Mouse (Mus musculus) limb, embryonic 11.5 days (tissue): Measurements from ENCODE around the gene Zfp982. TPM values are rescaled to one million over a fixed set of nuclear protein-coding genes. Genes with fewer than 3 reads are reported as not detected.
"Not testable (repeated sequence)": the region's sequence is repeated elsewhere in the genome, so short reads cannot be mapped to it uniquely, and the experiment has no call there.

Source experiments
- ATAC-seq: fragments of 200-750 bp; cut with Nextera tagmentation; 2 replicates; pipeline ENCODE4 v1.8.0; 2017; ENCODE audit warnings: low read depth; ENCODE audit not compliant: insufficient number of reproducible peaks, low FRiP score, low TSS enrichment
- DNase-seq: peaks from one replicate; pipeline ENCODE4 v3.0.0-alpha.2; 2015; ENCODE audit warnings: low spot score
- H3K27ac ChIP-seq: fragments of 300-500 bp; sonication (generic); replicated peaks from 2 replicates; pipeline ENCODE4 v1.5.1; 2014; ENCODE audit warnings: low read depth, mild to moderate bottlenecking, low read length
- H3K27me3 ChIP-seq: fragments of 300-500 bp; sonication (generic); 2 replicates; pipeline ENCODE4 v1.6.1; 2014; ENCODE audit warnings: mild to moderate bottlenecking, low read length, mixed read lengths; ENCODE audit not compliant: control insufficient read depth, insufficient read depth
- H3K36me3 ChIP-seq: fragments of 300-500 bp; sonication (generic); 2 replicates; pipeline ENCODE4 v1.6.1; 2014; ENCODE audit warnings: mild to moderate bottlenecking, low read length, moderate library complexity, mixed read lengths; ENCODE audit not compliant: control insufficient read depth, insufficient read depth
- H3K4me1 ChIP-seq: fragments of 300-500 bp; sonication (generic); 2 replicates; pipeline ENCODE4 v1.6.1; 2014; ENCODE audit warnings: low read length, mixed read lengths; ENCODE audit not compliant: control insufficient read depth, insufficient read depth
- H3K4me2 ChIP-seq: fragments of 300-500 bp; sonication (generic); 2 replicates; pipeline ENCODE4 v1.6.1; 2014; ENCODE audit warnings: low read depth, mild to moderate bottlenecking, moderate library complexity; ENCODE audit not compliant: severe bottlenecking
- H3K4me3 ChIP-seq: fragments of 300-500 bp; sonication (generic); 2 replicates; pipeline ENCODE4 v1.5.1; 2014; ENCODE audit warnings: low read depth, low read length
- H3K9ac ChIP-seq: fragments of 300-500 bp; sonication (generic); 2 replicates; pipeline ENCODE4 v1.6.1; 2014; ENCODE audit warnings: mild to moderate bottlenecking, low read length
- H3K9me3 ChIP-seq: fragments of 300-500 bp; sonication (generic); 2 replicates; pipeline ENCODE4 v1.6.1; 2016; ENCODE audit warnings: low read length; ENCODE audit not compliant: control insufficient read depth
- WGBS: fragments of 180-500 bp; shearing (Covaris S2); extraction: QIAGEN DNeasy Blood & Tissue Kit; methylation state at CpG from one replicate; pipeline ENCODE4 v1.1.7; 2014; 5-methylcytosine and 5-hydroxymethylcytosine counted together
- polyA plus RNA-seq: library from polyadenylated mRNA; unstranded; fragments of >200 nt; fragmentation: Nextera tagmentation; extraction: Ambion mirVana; gene quantifications from 2 replicates; pipeline ENCODE4 v1.2.1, GENCODE M21; 2014

The Zfp982 gene
- 8.2 and 13.3 TPM in 2 replicates for polyA plus RNA-seq

- not testable (repeated sequence) for H3K27ac ChIP-seq, H3K36me3 ChIP-seq, H3K4me1 ChIP-seq, H3K4me3 ChIP-seq, ATAC-seq, H3K27me3 ChIP-seq, H3K9me3 ChIP-seq, H3K4me2 ChIP-seq, H3K9ac ChIP-seq, DNase-seq
- WGBS: 87% methylated on average over 7 of the region's 7 CpGs
These were observed at the start of gene Zfp982 for GRCm38 (mm10) chr4:147492117-147492516. Zfp982 (plus strand) TSS chr4:147492417.

- not testable (repeated sequence) for H3K27me3 ChIP-seq, H3K27ac ChIP-seq, H3K36me3 ChIP-seq, H3K9me3 ChIP-seq, H3K4me1 ChIP-seq
- ATAC-seq (peak; percentile 99), DNase-seq (peak; percentile 86)
- Histone ChIP-seq H3K4me2 (peak overlapping the region; percentile 76), H3K9ac (peak overlapping the region; percentile 93), H3K4me3 (peak overlapping the region; percentile 41)
- 8% methylated on average over 52 of the region's 52 CpGs for WGBS
These were observed 49.3 kb upstream of the Zfp982 start for GRCm38 (mm10) chr4:147442649-147443553.

DNA sequence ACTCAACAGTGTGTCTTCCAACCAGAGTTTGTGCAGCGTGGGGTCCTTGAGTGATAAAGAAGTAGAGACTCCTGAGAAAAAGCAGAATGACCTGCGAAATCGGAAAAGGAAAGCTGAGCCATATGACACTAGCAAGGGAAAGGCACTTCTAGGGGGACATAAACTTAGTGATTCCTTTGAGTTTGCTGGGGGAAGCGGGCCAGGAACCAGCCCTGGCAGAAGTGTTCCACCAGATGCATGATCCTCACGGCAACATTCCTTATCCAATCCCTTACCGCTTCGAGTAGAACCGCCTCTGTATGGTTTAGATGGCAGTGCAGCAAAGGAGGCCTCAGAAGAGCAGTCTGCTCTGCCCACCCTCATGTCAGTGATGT is 48.7 kb upstream of the Zfp982 start:
- DNase-seq, H3K4me1 ChIP-seq, H3K27me3 ChIP-seq, H3K27ac ChIP-seq, H3K9me3 ChIP-seq, ATAC-seq, H3K36me3 ChIP-seq: not testable (repeated sequence)
- Histone ChIP-seq H3K9ac (peak overlapping the region; percentile 93), H3K4me3 (peak overlapping the region; percentile 41), H3K4me2 (peak overlapping the region; percentile 76)
- 38% methylated on average over 8 of the region's 8 CpGs for WGBS

GRCm38 (mm10) chr4:147445371-147445770 is 46.8 kb upstream of the Zfp982 start:
- not testable (repeated sequence) for H3K9me3 ChIP-seq, H3K9ac ChIP-seq, H3K27ac ChIP-seq, H3K4me1 ChIP-seq, H3K27me3 ChIP-seq, H3K36me3 ChIP-seq, ATAC-seq, H3K4me2 ChIP-seq, H3K4me3 ChIP-seq, DNase-seq

DNA sequence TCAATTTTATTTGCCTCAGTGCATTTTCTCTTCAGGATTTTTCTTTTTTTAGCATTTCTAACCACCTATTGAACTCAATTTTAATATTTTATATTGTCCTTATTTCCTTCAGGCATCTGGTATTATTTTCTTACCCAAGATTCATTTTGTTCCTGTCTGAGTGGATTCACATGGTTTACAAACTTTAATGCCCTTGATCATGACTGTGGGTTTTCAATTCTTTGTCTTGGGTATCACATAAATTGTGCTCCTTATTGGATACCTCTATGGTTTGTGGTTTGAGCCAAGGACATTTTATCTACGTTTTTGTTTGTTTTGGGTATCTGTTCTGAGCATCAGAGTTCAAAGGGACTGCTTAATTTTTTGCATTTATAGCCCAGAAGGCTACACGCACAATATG is 43.9 kb upstream of the Zfp982 start:
- no peak overlapping the region for H3K9ac ChIP-seq
- H3K9me3 ChIP-seq: no peaks in the 10 kb centered on the region; the same call in 1 of the 2 replicates
- no peak for DNase-seq
- H3K4me3 ChIP-seq: no peak overlapping the region
- no peaks in the 10 kb centered on the region for H3K36me3 ChIP-seq
- no peak overlapping the region for H3K4me2 ChIP-seq
- H3K27ac ChIP-seq: no peak overlapping the region
- H3K27me3 ChIP-seq: no peaks in the 10 kb centered on the region
- no peak for ATAC-seq
- no peaks in the 10 kb centered on the region for H3K4me1 ChIP-seq
- WGBS: 80% methylated on average over 2 of the region's 2 CpGs

- ATAC-seq: no peak
- H3K9me3 ChIP-seq: no peaks in the 10 kb centered on the region; the same call in 1 of the 2 replicates
- no peaks in the 10 kb centered on the region for H3K4me1 ChIP-seq
- peak overlapping the region; percentile 49 for H3K9ac ChIP-seq
- WGBS: 36% methylated on average over 13 of the region's 13 CpGs
- H3K36me3 ChIP-seq: no peaks in the 10 kb centered on the region
- no peaks in the 10 kb centered on the region for H3K27me3 ChIP-seq
- H3K4me3 ChIP-seq: peak overlapping the region; percentile 14
- no peak overlapping the region for H3K27ac ChIP-seq
- DNase-seq: peak; percentile 58
- H3K4me2 ChIP-seq: peak overlapping the region; percentile 33
These were observed 43.1 kb upstream of the Zfp982 start for GRCm38 (mm10) chr4:147449099-147449581.

- H3K9ac ChIP-seq, ATAC-seq, H3K36me3 ChIP-seq, H3K27me3 ChIP-seq, H3K9me3 ChIP-seq, DNase-seq, H3K27ac ChIP-seq, H3K4me3 ChIP-seq, H3K4me1 ChIP-seq: not testable (repeated sequence)
- H3K4me2 ChIP-seq: peak overlapping the region; percentile 33; the same call in 1 of the 2 replicates
- 81% methylated on average over 2 of the region's 2 CpGs for WGBS
These were observed 42.2 kb upstream of the Zfp982 start for GRCm38 (mm10) chr4:147449986-147450385.

DNA sequence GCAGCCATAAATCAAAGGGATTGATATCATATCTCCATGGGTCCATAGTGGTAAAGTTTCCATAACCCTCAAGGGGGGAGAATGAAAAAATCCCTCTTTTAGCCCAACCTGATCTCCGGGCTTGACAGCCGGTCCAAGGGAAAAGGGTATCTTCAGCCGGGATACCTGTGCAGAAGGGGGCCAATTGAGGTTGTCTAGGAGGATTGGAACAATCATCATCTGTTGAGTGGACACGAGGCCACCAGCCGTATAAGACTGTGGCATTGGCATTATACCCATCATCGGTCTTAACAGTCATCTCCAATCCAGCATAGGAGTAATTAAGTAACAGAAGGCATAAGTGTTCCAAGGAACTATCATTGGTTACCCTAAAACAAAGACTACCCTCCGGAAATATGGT is 25.0 kb upstream of the Zfp982 start:
- peaks cover 18% of the 10 kb centered on the region for H3K9me3 ChIP-seq
- H3K4me3 ChIP-seq, H3K4me1 ChIP-seq, H3K9ac ChIP-seq, DNase-seq, H3K4me2 ChIP-seq, H3K36me3 ChIP-seq, H3K27ac ChIP-seq, H3K27me3 ChIP-seq: not testable (repeated sequence)
- peak; percentile 65; the same call in 1 of the 2 replicates for ATAC-seq
- 93% methylated on average over 7 of the region's 7 CpGs for WGBS
